Mouse (Mus musculus) myocyte (in vitro differentiated cells): ENCODE results near the gene Itm2c.

Experiments used
- CEBPB ChIP-seq: IDR thresholded peaks from 2 replicates; pipeline ENCODE4 v1.6.1; 2011; ENCODE audit warnings: mild to moderate bottlenecking, moderate library complexity; ENCODE audit not compliant: poor library complexity, insufficient read depth, severe bottlenecking
- E2F4 ChIP-seq: IDR thresholded peaks from one replicate; pipeline ENCODE4 v1.6.1; 2011; ENCODE audit warnings: mild to moderate bottlenecking, control low read depth, moderate library complexity; ENCODE audit not compliant: insufficient read depth
- MAX ChIP-seq: IDR thresholded peaks from one replicate; pipeline ENCODE4 v1.6.1; 2011; ENCODE audit warnings: low read depth, mild to moderate bottlenecking, control low read depth
- MYOD1 ChIP-seq, 3 experiments: IDR thresholded peaks; one replicate each; pipeline ENCODE4 v1.6.1; 2011; ENCODE audit warnings: control low read depth in 2 of 3, low read depth in 2 of 3, mild to moderate bottlenecking in 2 of 3, moderate library complexity in 1 of 3; ENCODE audit not compliant: insufficient read length in 2 of 3, control insufficient read depth in 1 of 3
- MYOG ChIP-seq, 3 experiments: IDR thresholded peaks; one replicate each; pipeline ENCODE4 v1.6.1; 2011; ENCODE audit warnings: control low read depth in 2 of 3, low read depth in 2 of 3, mild to moderate bottlenecking in 2 of 3; ENCODE audit not compliant: insufficient read length in 2 of 3, control insufficient read depth in 1 of 3, insufficient read depth in 1 of 3
- POLR2A ChIP-seq: IDR thresholded peaks from one replicate; pipeline ENCODE4 v1.6.1; 2011; ENCODE audit warnings: low read depth, mild to moderate bottlenecking, control low read depth, moderate library complexity; ENCODE audit not compliant: insufficient read length
- POLR2AphosphoS2 ChIP-seq: IDR thresholded peaks from one replicate; pipeline ENCODE4 v1.6.1; 2011; ENCODE audit warnings: low read depth, control low read depth; ENCODE audit not compliant: insufficient read length
- SRF ChIP-seq: IDR thresholded peaks from one replicate; pipeline ENCODE4 v1.6.1; 2011; ENCODE audit warnings: low read depth; ENCODE audit not compliant: control insufficient read depth, insufficient read length
- TCF12 ChIP-seq: IDR thresholded peaks from one replicate; pipeline ENCODE4 v1.6.1; 2011; ENCODE audit warnings: mild to moderate bottlenecking, control low read depth; ENCODE audit not compliant: poor library complexity, insufficient read depth, severe bottlenecking
- TCF3 ChIP-seq: IDR thresholded peaks from one replicate; pipeline ENCODE4 v1.6.1; 2011; ENCODE audit warnings: low read depth, control low read depth; ENCODE audit not compliant: insufficient read length
- USF1 ChIP-seq: IDR thresholded peaks from one replicate; pipeline ENCODE4 v1.6.1; 2011; ENCODE audit warnings: low read depth, mild to moderate bottlenecking, control low read depth, moderate library complexity

GRCm38 (mm10) chr1:85929406-85929805 is 35.3 kb downstream of the Itm2c start:
- TF ChIP-seq POLR2A: no peak
- no peak for TF ChIP-seq TCF12
- TF ChIP-seq USF1: no peak
- TF ChIP-seq MYOD1 (IDR thresholded peaks at IDR 0.05; ENCODE audit: control insufficient read depth in 1 of 3, insufficient read length in 2 of 3, low read depth in 2 of 3): no peak
- TF ChIP-seq POLR2AphosphoS2: no peak
- TF ChIP-seq E2F4: no peak
- TF ChIP-seq MAX: no peak
- TF ChIP-seq MYOG (IDR thresholded peaks at IDR 0.05; ENCODE audit: control insufficient read depth in 1 of 3, insufficient read depth in 1 of 3, insufficient read length in 2 of 3, low read depth in 2 of 3): no peak
- no peak for TF ChIP-seq SRF
- TF ChIP-seq CEBPB: no peak
- TF ChIP-seq TCF3: no peak
